17 mouse cellular contexts compared by ENCODE assay signal in the genomic region with DNA sequence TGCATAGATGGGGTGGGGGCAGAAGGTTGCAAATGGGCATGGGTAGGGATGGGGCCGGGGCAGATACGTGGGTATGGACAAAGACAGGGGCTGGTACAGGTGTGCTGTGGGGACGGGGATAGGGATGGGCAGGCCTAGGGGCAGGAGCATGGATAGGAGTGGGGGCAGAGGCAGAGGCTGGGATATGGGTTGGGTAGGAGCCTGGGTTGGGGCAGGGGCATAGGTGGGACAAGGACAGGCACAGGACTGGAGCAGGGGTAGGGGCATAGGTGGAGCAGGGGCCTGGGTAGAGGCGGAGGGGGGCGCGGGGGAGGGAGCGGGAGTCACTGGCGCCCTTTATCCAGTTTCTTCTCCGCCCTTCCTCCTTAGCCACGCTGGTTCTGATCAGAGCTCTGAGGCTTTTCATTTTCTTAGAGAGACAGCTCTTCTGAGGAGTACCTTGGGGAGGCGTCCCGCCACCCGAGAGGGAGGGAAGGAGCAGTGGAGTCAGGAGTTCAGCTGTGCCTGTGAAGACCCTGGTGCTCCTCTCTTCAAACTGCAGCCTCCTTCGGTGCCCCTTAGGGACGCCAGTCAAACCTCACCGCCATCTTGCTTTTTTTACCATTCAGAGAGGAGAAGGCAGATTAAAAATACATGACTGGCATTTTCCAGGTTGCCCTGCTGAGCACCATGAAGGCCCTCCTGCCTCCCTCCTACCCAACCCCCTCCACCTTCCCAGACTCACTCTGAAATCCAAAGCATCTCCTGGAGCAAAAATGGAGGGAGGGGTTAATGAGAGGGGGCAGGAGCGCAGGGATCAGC. TPM values are rescaled to one million over a fixed set of nuclear protein-coding genes. Genes with fewer than 3 reads are reported as not detected.
DNase-seq lines count a peak whose midpoint lies in the region; ATAC-seq and TF ChIP-seq lines count a peak whose summit lies in the region.
"Had no signal": no experiment of that assay in that cellular context is flagged by ENCODE, and none has a peak within 500 bp of the region (broad histone marks: within the 10 kb centered on the region; RNA-seq: fewer than 3 reads in every experiment).

No protein-coding gene starts in this region.

- no peak for ATAC-seq in hindbrain, embryonic 16.5 days
- ATAC-seq in forebrain, embryonic 12.5 days (ENCODE audit: low FRiP score) = peak; percentile 70
- ATAC-seq in hindbrain, postnatal 0 days = 0 out of 2 replicates have a peak, but pooled peaks have one; percentile 35
- ATAC-seq in midbrain, embryonic 14.5 days (ENCODE audit: low FRiP score, low TSS enrichment) = peak; percentile 35; the same call in 1 of the 2 replicates

- 56% methylated on average over 17 of the region's 17 CpGs for whole genome bisulfite sequencing in hindbrain, embryonic 10.5 days
- WGBS in hindbrain, embryonic 16.5 days = 64% methylated on average over 13 of the region's 17 CpGs
- WGBS in forebrain, embryonic 12.5 days = 35% methylated on average over 17 of the region's 17 CpGs
- 61% methylated on average over 16 of the region's 17 CpGs for WGBS in hindbrain, postnatal 0 days
- 40% methylated on average over 17 of the region's 17 CpGs for WGBS in midbrain, embryonic 14.5 days

- peaks cover 48% of the 10 kb centered on the region for H3K4me1 ChIP-seq in hindbrain, embryonic 10.5 days (replicated peaks)
- H3K4me1 ChIP-seq in hindbrain, embryonic 16.5 days (ENCODE audit: control insufficient read depth, insufficient read depth, low read depth, low read length) = peaks cover 4% of the 10 kb centered on the region
- H3K4me1 ChIP-seq in forebrain, embryonic 12.5 days = peaks cover 41% of the 10 kb centered on the region
- 0 out of 2 replicates have a peak, but pooled peaks cover 5% of the 10 kb centered on the region for H3K4me1 ChIP-seq in hindbrain, postnatal 0 days (ENCODE audit: insufficient read depth, low read length)
- H3K4me1 ChIP-seq in midbrain, embryonic 14.5 days (ENCODE audit: control insufficient read depth, insufficient read depth, low read length) = peaks cover 41% of the 10 kb centered on the region
- H3K4me1 ChIP-seq: megakaryocyte, embryonic 14.5 days had no signal

- TF ChIP-seq CTCF in hindbrain, postnatal 0 days (IDR thresholded peaks at IDR 0.05; ENCODE audit: low read depth) = no peak

- H3K27me3 ChIP-seq in hindbrain, embryonic 10.5 days (ENCODE audit: insufficient read depth, poor library complexity, severe bottlenecking) = peaks cover 16% of the 10 kb centered on the region
- 0 out of 2 replicates have a peak, but pooled peaks cover 3% of the 10 kb centered on the region for H3K27me3 ChIP-seq in hindbrain, embryonic 16.5 days (replicated peaks; ENCODE audit: control insufficient read depth, insufficient read depth, low read length)
- H3K27me3 ChIP-seq in forebrain, embryonic 12.5 days = peaks cover 22% of the 10 kb centered on the region
- H3K27me3 ChIP-seq in hindbrain, postnatal 0 days (ENCODE audit: insufficient read depth, low read length) = no peaks in the 10 kb centered on the region
- no peaks in the 10 kb centered on the region for H3K27me3 ChIP-seq in midbrain, embryonic 14.5 days (ENCODE audit: control insufficient read depth, insufficient read depth, low read length)
- H3K27me3 ChIP-seq: neural tube, embryonic 15.5 days had no signal

- no peaks in the 10 kb centered on the region for H3K36me3 ChIP-seq in hindbrain, embryonic 10.5 days
- H3K36me3 ChIP-seq in hindbrain, embryonic 16.5 days (ENCODE audit: control insufficient read depth, insufficient read depth, low read length) = no peaks in the 10 kb centered on the region
- H3K36me3 ChIP-seq in forebrain, embryonic 12.5 days (replicated peaks) = no peaks in the 10 kb centered on the region
- no peaks in the 10 kb centered on the region for H3K36me3 ChIP-seq in hindbrain, postnatal 0 days (ENCODE audit: insufficient read depth, low read length)
- no peaks in the 10 kb centered on the region for H3K36me3 ChIP-seq in midbrain, embryonic 14.5 days (ENCODE audit: control insufficient read depth, insufficient read depth, low read length)
- H3K36me3 ChIP-seq: neural tube, embryonic 15.5 days had no signal

- H3K9me3 ChIP-seq in hindbrain, embryonic 10.5 days = peaks cover 6% of the 10 kb centered on the region; the same call in 1 of the 2 replicates
- H3K9me3 ChIP-seq in hindbrain, embryonic 16.5 days (ENCODE audit: control insufficient read depth, low read length) = 0 out of 2 replicates have a peak, but pooled peaks cover 2% of the 10 kb centered on the region
- no peaks in the 10 kb centered on the region; the same call in 1 of the 2 replicates for H3K9me3 ChIP-seq in forebrain, embryonic 12.5 days
- H3K9me3 ChIP-seq in hindbrain, postnatal 0 days (ENCODE audit: low read length) = no peaks in the 10 kb centered on the region
- H3K9me3 ChIP-seq in midbrain, embryonic 14.5 days (ENCODE audit: control insufficient read depth, low read length) = peaks cover 5% of the 10 kb centered on the region; the same call in 1 of the 2 replicates
- H3K9me3 ChIP-seq: neural tube, embryonic 15.5 days had no signal

- H3K27ac ChIP-seq in hindbrain, embryonic 10.5 days = peak overlapping the region; percentile 85
- no peak overlapping the region for H3K27ac ChIP-seq in hindbrain, embryonic 16.5 days (ENCODE audit: low read depth, low read length)
- peak overlapping the region; percentile 79 for H3K27ac ChIP-seq in forebrain, embryonic 12.5 days
- no peak overlapping the region for H3K27ac ChIP-seq in hindbrain, postnatal 0 days
- peak overlapping the region; percentile 83 for H3K27ac ChIP-seq in midbrain, embryonic 14.5 days (replicated peaks; ENCODE audit: low read depth, low read length)
- H3K27ac ChIP-seq: kidney, postnatal 0 days; neural tube, embryonic 15.5 days had no signal

- DNase-seq in hindbrain, embryonic 10.5 days (ENCODE audit: low spot score) = peak; percentile 20
- no peak for DNase-seq in hindbrain, postnatal 0 days (ENCODE audit: low spot score)
- DNase-seq in midbrain, embryonic 14.5 days = peak; percentile 69
- no peak for DNase-seq in right cerebral cortex, postnatal 14 days
- no peak for DNase-seq in ovary, postnatal 14 days (ENCODE audit: low spot score)
- DNase-seq in cerebellum, adult 18-20 months = no peak
- DNase-seq: cerebellum, adult 9-10 months had no signal

- no peak overlapping the region for H3K9ac ChIP-seq in hindbrain, embryonic 16.5 days (ENCODE audit: low read depth, low read length)
- H3K9ac ChIP-seq in forebrain, embryonic 12.5 days = 0 out of 2 replicates have a peak overlapping the region, but pooled peaks have one; percentile 17
- no peak overlapping the region for H3K9ac ChIP-seq in hindbrain, postnatal 0 days (replicated peaks; ENCODE audit: low read length)
- no peak overlapping the region; the same call in 1 of the 2 replicates for H3K9ac ChIP-seq in midbrain, embryonic 14.5 days (replicated peaks; ENCODE audit: low read length)
- H3K9ac ChIP-seq: neural tube, embryonic 15.5 days had no signal

- H3K4me3 ChIP-seq in hindbrain, embryonic 10.5 days = peak overlapping the region; percentile 4; the same call in 1 of the 2 replicates
- no peak overlapping the region for H3K4me3 ChIP-seq in hindbrain, embryonic 16.5 days (ENCODE audit: low read length)
- H3K4me3 ChIP-seq in forebrain, embryonic 12.5 days (replicated peaks) = no peak overlapping the region
- no peak overlapping the region for H3K4me3 ChIP-seq in hindbrain, postnatal 0 days (ENCODE audit: low read length)
- H3K4me3 ChIP-seq in midbrain, embryonic 14.5 days (replicated peaks; ENCODE audit: low read depth, low read length) = no peak overlapping the region
- H3K4me3 ChIP-seq: neural tube, embryonic 15.5 days had no signal

- no peak overlapping the region for H3K4me2 ChIP-seq in hindbrain, embryonic 16.5 days (ENCODE audit: low read length)
- H3K4me2 ChIP-seq in forebrain, embryonic 12.5 days = peak overlapping the region; percentile 32
- no peak overlapping the region for H3K4me2 ChIP-seq in hindbrain, postnatal 0 days (ENCODE audit: low read depth, low read length)
- H3K4me2 ChIP-seq in midbrain, embryonic 14.5 days (ENCODE audit: low read length) = peak overlapping the region; percentile 30; the same call in 1 of the 2 replicates
- H3K4me2 ChIP-seq: neural tube, embryonic 15.5 days had no signal

RNA-seq across cellular contexts. Expression of gene Gm11733, which starts 7.4 kb away (rescaled TPM):
- not detected in 2 replicates for polyA plus RNA-seq in hindbrain, embryonic 10.5 days (2016; fragmentation: Nextera tagmentation; extraction: Ambion mirVana)
- 0.06 TPM in 2 replicates for polyA plus RNA-seq in hindbrain, embryonic 16.5 days (2015; fragmentation: Nextera tagmentation; extraction: Ambion mirVana)
- 0.20 TPM in 1 of 2 replicates, not detected in the other for polyA plus RNA-seq in forebrain, embryonic 12.5 days (2016; fragmentation: Nextera tagmentation; extraction: Ambion mirVana)
- 0.10 TPM in 1 of 2 replicates, not detected in the other for total RNA-seq in hindbrain, postnatal 0 days (2014; rRNA removed)
- 0.13 TPM in 1 of 2 replicates, not detected in the other for polyA plus RNA-seq in hindbrain, postnatal 0 days (2015; fragmentation: Nextera tagmentation; extraction: Ambion mirVana)
- 0.12 TPM in 1 of 2 replicates, not detected in the other for polyA plus RNA-seq in midbrain, embryonic 14.5 days (2014; fragmentation: Nextera tagmentation; extraction: Ambion mirVana)
- total RNA-seq: hematopoietic stem cell, adult 5-6 weeks; liver, adult 2 months; MEL had no signal
- polyA plus RNA-seq: kidney, postnatal 0 days; liver, adult 2 months; lung, embryonic 16.5 days; thymus, postnatal 0 days had no signal

Comparison
In these comparisons a context has a peak if more than half of its experiments do, and no peak if none do; other contexts are left out.
1. DNase-seq: peak in hindbrain, embryonic 10.5 days (single experiment) and midbrain, embryonic 14.5 days (single experiment); none in hindbrain, postnatal 0 days (single experiment), right cerebral cortex, postnatal 14 days (single experiment), ovary, postnatal 14 days (single experiment) and cerebellum, adult 18-20 months (0 of 2).
2. H3K27ac ChIP-seq: peak in hindbrain, embryonic 10.5 days (single experiment), forebrain, embryonic 12.5 days (single experiment) and midbrain, embryonic 14.5 days (single experiment); none in hindbrain, embryonic 16.5 days (single experiment) and hindbrain, postnatal 0 days (single experiment).
3. H3K4me2 ChIP-seq: peak in forebrain, embryonic 12.5 days (single experiment) and midbrain, embryonic 14.5 days (single experiment); none in hindbrain, embryonic 16.5 days (single experiment) and hindbrain, postnatal 0 days (single experiment).